Mouse (Mus musculus) kidney, embryonic 15.5 days (tissue): ENCODE results near the gene Zfp189. TPM values are rescaled to one million over a fixed set of nuclear protein-coding genes. Genes with fewer than 3 reads are reported as not detected.
"Not testable (repeated sequence)": the region's sequence is repeated elsewhere in the genome, so short reads cannot be mapped to it uniquely, and the experiment has no call there.

Source experiments
- ATAC-seq: fragments of 200-750 bp; cut with Nextera tagmentation; replicated peaks from 2 replicates; pipeline ENCODE4 v1.8.0; 2017; ENCODE audit warnings: moderate TSS enrichment; ENCODE audit not compliant: low FRiP score
- H3K27ac ChIP-seq: fragments of 300-500 bp; sonication (generic); 2 replicates; pipeline ENCODE4 v1.5.1; 2015; ENCODE audit warnings: mild to moderate bottlenecking, inconsistent platforms
- H3K27me3 ChIP-seq: fragments of 300-500 bp; sonication (generic); 2 replicates; pipeline ENCODE4 v1.6.1; 2015; ENCODE audit warnings: inconsistent platforms
- H3K36me3 ChIP-seq: fragments of 300-500 bp; sonication (generic); 2 replicates; pipeline ENCODE4 v1.6.1; 2015; ENCODE audit warnings: inconsistent platforms
- H3K4me1 ChIP-seq: fragments of 300-500 bp; sonication (generic); 2 replicates; pipeline ENCODE4 v1.6.1; 2015; ENCODE audit warnings: inconsistent platforms
- H3K4me2 ChIP-seq: fragments of 300-500 bp; sonication (generic); 2 replicates; pipeline ENCODE4 v1.6.1; 2015; ENCODE audit warnings: moderate library complexity, mild to moderate bottlenecking, inconsistent platforms
- H3K4me3 ChIP-seq: fragments of 300-500 bp; sonication (generic); replicated peaks from 2 replicates; pipeline ENCODE4 v1.5.1; 2015; ENCODE audit warnings: mild to moderate bottlenecking, inconsistent platforms
- H3K9ac ChIP-seq: fragments of 300-500 bp; sonication (generic); 2 replicates; pipeline ENCODE4 v1.6.1; 2015; ENCODE audit warnings: mild to moderate bottlenecking, inconsistent platforms
- H3K9me3 ChIP-seq: fragments of 300-500 bp; sonication (generic); replicated peaks from 2 replicates; pipeline ENCODE4 v1.6.1; 2016; ENCODE audit warnings: inconsistent platforms
- WGBS: fragments of 180-500 bp; shearing (Covaris S2); methylation state at CpG from one replicate; pipeline ENCODE4 v1.1.7; 2015; ENCODE audit warnings: mixed read lengths; 5-methylcytosine and 5-hydroxymethylcytosine counted together
- polyA plus RNA-seq: library from polyadenylated mRNA; unstranded; fragments of >200 nt; fragmentation: Nextera tagmentation; extraction: Ambion mirVana; gene quantifications from 2 replicates; pipeline ENCODE4 v1.2.1, GENCODE M21; 2015

Zfp189 gene
- 10.3 and 10.5 TPM in 2 replicates for polyA plus RNA-seq

DNA sequence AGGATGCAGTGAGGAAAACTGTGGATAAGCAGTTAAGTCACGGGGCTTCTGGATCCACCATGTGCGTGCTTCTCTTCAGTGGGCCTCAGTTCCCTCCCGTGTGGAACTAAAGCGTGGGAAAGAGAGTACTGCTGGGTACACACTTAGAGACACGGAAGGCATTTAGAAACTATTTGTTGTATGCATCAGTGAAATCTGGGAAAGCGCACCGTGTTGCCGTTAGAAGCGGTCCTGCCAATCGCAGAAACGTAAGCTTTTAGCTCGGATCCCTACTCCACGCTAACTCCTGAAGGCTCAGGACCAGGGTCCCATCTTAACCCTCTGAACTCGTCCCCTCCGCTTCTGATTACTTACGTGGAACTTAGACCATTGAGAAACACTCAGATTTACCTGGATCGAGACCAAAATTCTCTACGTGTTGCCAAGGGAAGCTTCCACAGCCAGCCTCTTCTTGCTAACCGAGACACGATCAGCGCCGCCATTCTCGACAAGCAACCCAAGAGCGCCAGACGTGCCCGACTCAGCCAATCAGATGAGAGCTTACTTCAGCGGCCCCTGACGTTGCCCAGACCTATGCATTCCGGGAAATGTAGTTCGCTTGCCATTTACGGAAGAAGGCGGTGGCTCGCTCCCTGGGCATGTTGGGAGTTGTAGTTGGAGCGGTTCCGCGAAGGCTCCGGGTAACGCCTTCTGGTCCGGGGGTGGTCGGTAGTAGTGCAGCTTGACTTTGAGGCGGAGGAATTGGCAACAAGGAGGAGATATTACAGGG lies at the start of gene Zfp189, which contains the start of gene Mrpl50:
Gene Zfp189 (plus strand): TSS at position 605 of the 769 bp plus-strand sequence.
Gene Mrpl50 (minus strand): TSS at position 522 of the 769 bp plus-strand sequence.
- Histone ChIP-seq H3K4me3 (peak within 1 kb of the TSS; percentile 80), H3K27ac (peak within 1 kb of the TSS; percentile 61), H3K9ac (peak within 1 kb of the TSS; percentile 71), H3K4me2 (peak within 1 kb of the TSS; percentile 69), H3K4me1 (peaks cover 17% of the 10 kb centered on the region), H3K9me3 (no peaks in the 10 kb centered on the region), H3K36me3 (peaks cover 29% of the 10 kb centered on the region), H3K27me3 (no peaks in the 10 kb centered on the region)
- 0% methylated on average over 41 of the region's 41 CpGs for WGBS
- peak; percentile 100 for ATAC-seq

DNA sequence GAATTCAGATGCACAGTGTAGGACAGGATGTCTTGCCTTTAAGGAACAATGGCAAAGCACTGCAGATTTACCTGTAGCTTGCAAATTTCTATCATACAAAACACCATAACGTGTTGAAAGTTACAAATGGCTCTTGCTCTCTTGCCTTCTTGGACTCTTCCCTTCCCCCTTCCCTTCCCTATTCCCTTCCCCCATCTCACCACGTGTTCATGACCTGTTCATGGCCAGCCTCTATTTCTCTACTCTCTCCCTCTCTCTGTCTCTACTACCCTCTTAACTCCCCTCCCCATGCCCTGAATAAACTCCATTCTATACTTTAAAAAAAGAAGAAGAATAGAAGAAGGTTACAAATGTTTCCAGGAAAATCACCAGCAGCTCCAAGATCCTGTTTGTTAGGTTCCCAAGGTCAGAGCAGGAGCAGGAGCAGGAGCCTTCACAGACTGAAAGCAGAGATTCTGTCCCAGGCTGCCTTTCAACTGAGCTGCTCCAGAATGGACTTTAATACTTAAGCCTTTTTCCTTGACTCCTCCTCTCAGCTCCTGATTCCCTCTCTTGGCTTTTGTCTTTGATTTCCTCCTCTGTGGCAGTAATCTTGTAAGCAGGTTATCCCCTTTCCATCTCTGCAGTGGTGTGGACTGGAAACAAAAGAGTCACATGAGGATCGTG lies 47.4 kb upstream of the Zfp189 start, which contains the start of gene Acnat1:
Gene Acnat1 (minus strand): TSS at position 478 of the 666 bp plus-strand sequence.
- Histone ChIP-seq H3K36me3 (no peaks in the 10 kb centered on the region), H3K9me3 (no peaks in the 10 kb centered on the region), H3K27me3 (no peaks in the 10 kb centered on the region), H3K27ac (no peak within 1 kb of the TSS), H3K4me3 (no peak within 1 kb of the TSS), H3K4me1 (peaks cover 5% of the 10 kb centered on the region; the same call in 1 of the 2 replicates), H3K9ac (no peak within 1 kb of the TSS), H3K4me2 (no peak within 1 kb of the TSS)
- ATAC-seq = no peak
- WGBS = 50% methylated on average over 3 of the region's 3 CpGs

DNA sequence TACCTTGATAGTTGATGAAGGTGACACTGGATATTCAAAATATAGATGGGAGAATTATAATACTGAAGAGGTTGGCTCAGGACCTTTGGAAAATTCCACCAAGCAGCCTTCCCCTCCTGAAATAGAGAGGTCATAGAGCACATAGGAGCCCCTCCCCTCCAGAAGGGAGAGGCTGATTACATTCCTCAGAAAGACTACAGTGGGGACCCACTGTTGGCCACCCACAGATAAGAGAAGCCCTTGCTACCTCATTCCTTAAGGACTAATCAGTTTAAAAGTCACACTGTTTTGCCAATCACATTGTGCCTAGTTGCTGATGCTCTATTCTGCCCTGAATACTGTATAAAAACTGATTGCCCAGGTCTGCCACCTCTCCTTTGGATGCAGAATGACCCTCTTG lies 46.4 kb upstream of the Zfp189 start:
- H3K4me1 ChIP-seq = peaks cover 5% of the 10 kb centered on the region; the same call in 1 of the 2 replicates
- no peaks in the 10 kb centered on the region for H3K36me3 ChIP-seq
- H3K4me3 ChIP-seq = no peak overlapping the region
- H3K9ac ChIP-seq = no peak overlapping the region
- H3K4me2 ChIP-seq = no peak overlapping the region
- no peaks in the 10 kb centered on the region for H3K27me3 ChIP-seq
- no peak overlapping the region for H3K27ac ChIP-seq
- H3K9me3 ChIP-seq = no peaks in the 10 kb centered on the region
- 0 out of 2 replicates have a peak, but pooled peaks have one; percentile 18 for ATAC-seq

DNA sequence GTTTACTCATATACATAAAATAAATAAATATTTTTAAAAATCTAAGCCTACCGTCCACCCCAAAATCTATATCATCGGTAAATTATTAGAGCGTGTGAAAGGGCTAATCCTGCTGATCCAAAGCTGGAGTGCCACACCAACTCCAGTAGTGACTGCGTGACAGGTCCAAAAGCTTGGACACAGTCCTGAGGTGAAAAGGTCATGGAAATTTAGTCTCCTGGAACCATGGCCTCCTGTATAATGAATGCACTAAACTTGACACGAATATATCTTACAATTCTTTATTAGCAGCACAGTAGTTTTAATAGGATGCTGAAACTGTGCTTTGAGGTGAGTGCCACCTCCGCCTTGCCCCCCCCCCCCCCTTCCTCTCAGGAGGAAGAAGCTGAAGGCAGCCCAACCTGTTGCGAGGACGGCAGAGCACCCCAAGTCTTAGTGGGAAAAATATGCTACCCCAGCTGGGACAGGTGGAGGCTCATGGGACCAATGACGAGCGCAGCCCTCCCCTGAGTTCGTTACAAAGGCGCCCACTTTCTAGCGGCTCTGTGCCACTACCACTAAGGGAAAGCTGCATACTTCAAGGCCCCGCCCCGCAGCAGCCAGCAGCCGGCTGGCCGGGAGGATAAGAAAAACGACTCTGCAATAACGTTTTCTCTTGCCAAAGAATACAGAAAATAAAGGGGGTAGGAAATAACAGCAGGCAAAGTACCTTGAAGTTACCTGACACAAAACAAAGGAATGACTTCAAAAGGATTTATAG lies 42.7 kb upstream of the Zfp189 start:
- H3K36me3 ChIP-seq = no peaks in the 10 kb centered on the region
- peak overlapping the region; percentile 27 for H3K4me3 ChIP-seq
- no peaks in the 10 kb centered on the region for H3K27me3 ChIP-seq
- ATAC-seq = peak; percentile 77; the same call in 1 of the 2 replicates
- no peaks in the 10 kb centered on the region for H3K9me3 ChIP-seq
- no peak overlapping the region for H3K27ac ChIP-seq
- H3K4me2 ChIP-seq = peak overlapping the region; percentile 53
- 19% methylated on average over 19 of the region's 19 CpGs for WGBS
- peaks cover 9% of the 10 kb centered on the region; the same call in 1 of the 2 replicates for H3K4me1 ChIP-seq
- no peak overlapping the region for H3K9ac ChIP-seq

DNA sequence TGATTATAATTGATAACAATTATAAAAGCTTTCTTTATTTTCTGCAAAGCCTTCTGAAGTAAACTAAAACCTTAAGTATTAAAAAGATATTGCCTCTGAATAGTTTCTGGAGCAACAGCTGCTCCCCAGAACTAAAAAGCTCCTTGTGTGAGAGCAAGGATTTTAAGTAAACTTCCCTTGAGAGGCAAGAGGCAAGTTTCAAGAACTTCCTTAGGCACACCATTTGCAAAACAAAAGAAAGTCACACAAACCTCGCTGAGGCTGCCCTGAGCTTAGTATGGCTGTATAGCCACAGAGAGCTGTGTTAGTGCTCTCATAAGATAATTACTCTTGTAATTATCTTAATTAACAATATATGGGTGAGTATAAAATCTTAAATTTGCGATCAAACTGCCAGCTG lies 41.9 kb upstream of the Zfp189 start:
- not testable (repeated sequence) for ATAC-seq, H3K27me3 ChIP-seq, H3K4me3 ChIP-seq, H3K9me3 ChIP-seq, H3K9ac ChIP-seq, H3K36me3 ChIP-seq, H3K4me1 ChIP-seq, H3K4me2 ChIP-seq, H3K27ac ChIP-seq
- WGBS = 35% methylated on average over 2 of the region's 2 CpGs

DNA sequence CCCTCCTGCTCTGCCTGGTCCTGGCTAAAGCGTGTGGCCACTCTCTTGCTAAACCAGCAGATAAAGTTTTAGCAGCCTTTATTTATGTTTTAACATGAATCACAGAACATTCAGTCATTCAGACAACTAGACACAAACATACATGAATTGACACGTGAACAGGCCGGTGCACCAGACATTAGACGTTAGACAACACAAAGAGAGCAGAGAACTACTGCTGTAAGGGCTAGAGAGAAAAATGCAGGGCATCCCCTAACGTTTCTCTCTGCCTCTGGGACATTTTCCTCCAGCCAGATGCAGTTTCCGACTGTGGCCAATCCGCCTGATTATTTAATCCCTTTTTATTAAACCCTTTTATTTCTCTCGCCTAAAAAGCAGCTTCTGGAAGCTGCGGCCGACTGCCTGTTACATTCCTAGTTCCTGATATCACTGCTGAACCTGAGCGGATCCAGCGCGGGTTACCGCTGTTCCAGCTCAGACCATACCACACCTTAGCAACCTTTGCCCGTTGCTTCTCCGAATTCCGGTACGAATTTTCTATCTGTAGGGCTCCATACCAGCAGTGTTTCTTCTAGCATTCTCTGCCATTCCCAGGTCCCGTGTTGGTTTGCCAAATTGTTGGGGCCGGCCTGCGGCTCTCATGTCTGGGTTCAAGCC lies 40.7 kb upstream of the Zfp189 start:
- no peak for ATAC-seq
- peak overlapping the region; percentile 38; the same call in 1 of the 2 replicates for H3K4me2 ChIP-seq
- no peaks in the 10 kb centered on the region for H3K27me3 ChIP-seq
- no peak overlapping the region for H3K9ac ChIP-seq
- no peak overlapping the region for H3K4me3 ChIP-seq
- no peak overlapping the region for H3K27ac ChIP-seq
- H3K9me3 ChIP-seq = no peaks in the 10 kb centered on the region
- WGBS = 23% methylated on average over 21 of the region's 21 CpGs
- H3K36me3 ChIP-seq = no peaks in the 10 kb centered on the region
- H3K4me1 ChIP-seq = peaks cover 9% of the 10 kb centered on the region; the same call in 1 of the 2 replicates

DNA sequence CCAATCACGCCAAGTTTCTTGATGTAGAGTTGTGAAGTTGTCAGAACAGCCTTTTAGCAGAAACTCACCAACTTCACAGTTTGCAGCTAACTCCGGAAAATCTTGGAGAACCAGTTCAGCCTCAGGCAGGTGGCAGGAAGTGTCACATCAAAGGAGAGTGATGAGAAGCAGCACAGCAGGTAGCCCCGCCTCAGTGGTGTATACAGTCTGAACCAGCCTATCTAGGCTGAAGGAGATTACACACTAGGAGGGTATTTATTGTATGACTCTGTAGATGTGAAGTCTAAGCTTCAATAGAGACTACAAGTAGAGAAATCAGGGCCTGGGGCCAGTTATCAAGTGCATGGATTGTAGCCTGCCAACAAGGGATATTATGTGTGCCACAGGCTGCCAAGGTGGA lies 40.1 kb upstream of the Zfp189 start:
- Histone ChIP-seq H3K4me2 (no peak overlapping the region), H3K36me3 (no peaks in the 10 kb centered on the region), H3K27ac (no peak overlapping the region), H3K4me1 (peaks cover 9% of the 10 kb centered on the region; the same call in 1 of the 2 replicates), H3K4me3 (no peak overlapping the region), H3K9ac (no peak overlapping the region), H3K9me3 (no peaks in the 10 kb centered on the region), H3K27me3 (no peaks in the 10 kb centered on the region)
- WGBS = 48% methylated on average over 3 of the region's 3 CpGs
- ATAC-seq = no peak

DNA sequence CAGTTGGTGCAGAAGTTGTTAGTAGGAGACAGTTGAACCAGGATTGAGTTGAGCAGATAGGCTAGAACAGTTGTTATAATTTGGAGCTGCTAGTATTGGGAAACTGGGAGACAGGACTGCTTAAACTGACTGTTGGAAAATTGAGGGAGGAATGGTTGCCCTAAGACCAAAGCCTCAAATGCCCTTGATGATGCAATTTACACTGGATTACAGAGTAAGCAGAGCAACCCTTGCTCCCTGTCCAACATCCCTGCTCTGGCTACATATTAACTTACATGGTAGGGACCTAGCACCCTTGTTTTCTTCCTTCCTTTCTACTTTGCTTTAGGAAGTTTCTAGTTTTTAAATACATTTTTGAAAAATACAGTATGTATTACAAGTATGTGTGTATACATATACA lies 35.5 kb upstream of the Zfp189 start:
- H3K9ac ChIP-seq = no peak overlapping the region
- no peaks in the 10 kb centered on the region for H3K9me3 ChIP-seq
- ATAC-seq = 0 out of 2 replicates have a peak, but pooled peaks have one; percentile 87

DNA sequence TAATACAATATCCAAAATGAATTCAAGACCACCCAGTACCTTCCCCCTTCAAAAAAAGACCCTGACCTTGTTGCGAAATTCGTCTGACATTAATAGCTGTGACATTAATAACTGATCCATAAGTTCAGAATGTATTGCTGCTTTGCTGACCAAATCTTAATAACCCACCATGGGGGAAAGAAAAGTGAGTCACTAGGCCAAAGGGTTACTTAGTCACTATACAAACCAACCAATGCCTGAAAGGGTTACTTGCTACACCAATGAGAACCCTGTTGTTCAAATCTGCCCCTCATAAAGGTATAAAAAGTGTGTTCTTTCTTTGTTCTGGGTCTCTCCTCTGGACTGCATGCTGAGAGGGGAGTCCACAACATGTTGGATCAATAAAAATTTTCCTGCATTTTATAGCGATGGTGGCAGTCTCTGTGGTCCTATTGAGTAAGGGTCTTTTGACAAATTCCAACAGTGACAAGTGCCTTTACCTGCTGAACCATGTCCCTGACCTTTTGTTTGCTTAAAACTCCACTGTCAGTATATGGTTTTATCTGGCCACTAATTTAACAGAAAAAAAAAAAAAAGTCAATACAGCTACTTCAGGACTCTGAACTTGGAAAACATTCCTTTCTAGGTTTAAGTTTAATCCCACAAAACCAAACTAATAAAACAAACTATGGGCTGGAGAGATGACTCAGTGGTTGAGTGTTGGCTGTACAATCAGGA lies 34.9 kb upstream of the Zfp189 start:
- ATAC-seq, H3K4me3 ChIP-seq, H3K36me3 ChIP-seq, H3K27me3 ChIP-seq, H3K4me2 ChIP-seq, H3K4me1 ChIP-seq, H3K9ac ChIP-seq, H3K9me3 ChIP-seq, H3K27ac ChIP-seq: not testable (repeated sequence)
- 79% methylated on average over 3 of the region's 3 CpGs for WGBS

More for the DNA sequence above, 35.5 kb upstream of the Zfp189 start:
- Histone ChIP-seq H3K4me3 (no peak overlapping the region), H3K4me2 (no peak overlapping the region), H3K36me3 (no peaks in the 10 kb centered on the region), H3K27me3 (no peaks in the 10 kb centered on the region), H3K4me1 (0 out of 2 replicates have a peak, but pooled peaks cover 2% of the 10 kb centered on the region), H3K27ac (no peak overlapping the region)

DNA sequence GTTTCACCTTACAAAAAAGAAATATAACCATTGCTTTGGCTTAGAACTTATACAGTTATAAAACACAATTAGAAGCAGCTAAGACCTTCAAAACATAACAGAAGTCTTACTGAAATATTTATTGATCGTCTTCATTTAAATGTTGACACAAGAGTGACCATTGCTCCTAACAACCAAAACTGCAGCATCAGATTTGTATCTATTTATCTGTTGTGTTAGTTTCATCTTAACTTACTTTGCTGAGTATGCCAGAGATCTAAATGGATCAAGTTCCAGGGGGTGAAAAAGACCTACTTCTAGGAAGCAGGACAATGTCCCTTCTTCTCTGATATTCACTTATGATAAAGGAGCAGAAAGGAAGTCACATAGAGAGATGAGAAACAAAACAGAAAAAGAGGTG lies 17.4 kb upstream of the Zfp189 start:
- ATAC-seq = no peak
- Histone ChIP-seq H3K9ac (no peak overlapping the region), H3K4me3 (no peak overlapping the region), H3K4me2 (no peak overlapping the region), H3K9me3 (no peaks in the 10 kb centered on the region), H3K27ac (no peak overlapping the region), H3K4me1 (no peaks in the 10 kb centered on the region), H3K27me3 (no peaks in the 10 kb centered on the region), H3K36me3 (no peaks in the 10 kb centered on the region)
- WGBS = 88% methylated on average over 1 of the region's 1 CpGs

DNA sequence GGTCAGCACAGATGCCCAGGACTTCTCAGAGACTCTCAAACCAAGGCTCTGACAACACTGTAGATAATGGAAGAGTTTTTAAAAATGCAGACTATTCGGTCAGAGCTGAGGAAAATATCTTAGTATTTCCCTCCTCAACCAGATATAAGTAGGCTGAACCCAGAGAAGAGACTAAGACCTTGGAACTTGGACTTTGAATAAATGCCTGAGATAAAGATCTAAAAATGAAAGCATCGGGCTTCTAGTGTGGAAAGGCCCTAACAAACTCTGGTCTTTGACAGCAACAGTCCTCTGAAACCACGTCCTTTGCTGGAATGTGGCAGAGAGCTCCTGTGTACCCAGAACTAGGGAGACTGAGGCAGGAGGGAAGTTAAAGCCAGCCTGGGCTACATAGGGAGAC lies 14.6 kb upstream of the Zfp189 start, which contains the start of gene Baat:
Gene Baat (minus strand): TSS at position 172 of the 400 bp plus-strand sequence.
- no peaks in the 10 kb centered on the region for H3K4me1 ChIP-seq
- no peak within 1 kb of the TSS for H3K9ac ChIP-seq
- no peak for ATAC-seq
- peaks cover under 1% of the 10 kb centered on the region; the same call in 1 of the 2 replicates for H3K36me3 ChIP-seq
- H3K4me3 ChIP-seq = no peak within 1 kb of the TSS
- no peaks in the 10 kb centered on the region for H3K27me3 ChIP-seq
- 73% methylated on average over 3 of the region's 3 CpGs for WGBS
- H3K4me2 ChIP-seq = no peak within 1 kb of the TSS
- no peak within 1 kb of the TSS for H3K27ac ChIP-seq
- H3K9me3 ChIP-seq = no peaks in the 10 kb centered on the region
